Mouse (Mus musculus): ENCODE measurements around the gene Rspry1. TPM values are rescaled to one million over a fixed set of nuclear protein-coding genes. Genes with fewer than 3 reads are reported as not detected.

The Rspry1 gene
- polyA plus RNA-seq (2012), result 12.4 and 12.9 TPM in 2 replicates

- TF ChIP-seq GATA1 (IDR thresholded peaks at IDR 0.05; ENCODE audit: low read length), result no peak
Measured at GRCm38 (mm10) chr8:94601607-94602385, at the start of gene Rspry1, which contains the start of gene Fam192a. Gene Rspry1 (plus strand): TSS chr8:94601937. Gene Fam192a (minus strand): TSS chr8:94601997.

- no peak for TF ChIP-seq GATA1 (IDR thresholded peaks at IDR 0.05; ENCODE audit: low read length)
Measured at GRCm38 (mm10) chr8:94552696-94553095, 49.0 kb upstream of the Rspry1 start.

- TF ChIP-seq GATA1 (IDR thresholded peaks at IDR 0.05; ENCODE audit: low read length), result no peak
Measured at GRCm38 (mm10) chr8:94557281-94557680, 44.5 kb upstream of the Rspry1 start.

GRCm38 (mm10) chr8:94561256-94561655 is 40.5 kb upstream of the Rspry1 start:
- TF ChIP-seq GATA1 (IDR thresholded peaks at IDR 0.05; ENCODE audit: low read length), result no peak

- TF ChIP-seq GATA1 (IDR thresholded peaks at IDR 0.05; ENCODE audit: low read length), result no peak
Measured at GRCm38 (mm10) chr8:94564421-94564820, 37.3 kb upstream of the Rspry1 start.

GRCm38 (mm10) chr8:94566033-94566432 is 35.7 kb upstream of the Rspry1 start:
- no peak for TF ChIP-seq GATA1 (IDR thresholded peaks at IDR 0.05; ENCODE audit: low read length)

GRCm38 (mm10) chr8:94566446-94567158 is 35.1 kb upstream of the Rspry1 start:
- TF ChIP-seq GATA1 (IDR thresholded peaks at IDR 0.05; ENCODE audit: low read length), result no peak

GRCm38 (mm10) chr8:94567159-94567849 is 34.4 kb upstream of the Rspry1 start:
- no peak for TF ChIP-seq GATA1 (IDR thresholded peaks at IDR 0.05; ENCODE audit: low read length)

- no peak for TF ChIP-seq GATA1 (IDR thresholded peaks at IDR 0.05; ENCODE audit: low read length)
Measured at GRCm38 (mm10) chr8:94568098-94568497, 33.6 kb upstream of the Rspry1 start.

GRCm38 (mm10) chr8:94569419-94569818 is 32.3 kb upstream of the Rspry1 start:
- TF ChIP-seq GATA1 (IDR thresholded peaks at IDR 0.05; ENCODE audit: low read length), result no peak

GRCm38 (mm10) chr8:94571896-94572295 is 29.8 kb upstream of the Rspry1 start:
- no peak for TF ChIP-seq GATA1 (IDR thresholded peaks at IDR 0.05; ENCODE audit: low read length)

GRCm38 (mm10) chr8:94574159-94574907 is 27.4 kb upstream of the Rspry1 start:
- TF ChIP-seq GATA1 (IDR thresholded peaks at IDR 0.05; ENCODE audit: low read length), result no peak

GRCm38 (mm10) chr8:94575148-94575547 is 26.6 kb upstream of the Rspry1 start:
- no peak for TF ChIP-seq GATA1 (IDR thresholded peaks at IDR 0.05; ENCODE audit: low read length)

GRCm38 (mm10) chr8:94581820-94582483 is 19.8 kb upstream of the Rspry1 start:
- no peak for TF ChIP-seq GATA1 (IDR thresholded peaks at IDR 0.05; ENCODE audit: low read length)

- TF ChIP-seq GATA1 (IDR thresholded peaks at IDR 0.05; ENCODE audit: low read length), result no peak
Measured at GRCm38 (mm10) chr8:94582569-94582968, 19.2 kb upstream of the Rspry1 start.

Measured in G1E-ER4 (cell line).